Mouse (Mus musculus): ENCODE measurements around the gene Olfr545. TPM values are rescaled to one million over a fixed set of nuclear protein-coding genes. Genes with fewer than 3 reads are reported as not detected.
"Not testable (repeated sequence)": the region's sequence is repeated elsewhere in the genome, so short reads cannot be mapped to it uniquely, and the experiment has no call there.

The Olfr545 gene
- polyA plus RNA-seq, 1 experiment from 2014 or later, result not detected

DNA sequence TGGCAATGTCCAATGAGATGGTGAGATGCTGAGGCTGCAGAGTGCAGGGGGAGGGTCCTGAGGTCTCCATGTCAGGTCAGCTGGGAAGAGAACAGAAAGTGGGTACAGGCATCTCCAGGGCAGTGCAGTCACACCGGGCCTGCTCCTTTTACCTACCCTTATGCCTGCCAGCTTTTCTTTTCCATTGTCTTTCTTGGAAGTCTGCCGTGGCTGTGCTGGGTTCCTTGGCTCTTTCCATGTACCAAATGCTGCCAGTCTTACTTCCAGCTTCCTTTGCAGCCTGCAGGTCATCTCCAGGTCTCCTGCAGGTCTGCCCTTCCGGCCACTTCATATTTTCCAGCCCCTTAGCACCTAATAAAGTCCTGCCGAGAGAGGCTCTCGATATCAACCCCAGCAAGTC, 2.6 kb upstream of the Olfr545 start:
- H3K4me1 ChIP-seq (ENCODE audit: control insufficient read depth in 2 of 2, insufficient read depth in 2 of 2, low read length in 2 of 2), result no peaks in the 10 kb centered on the region
- ATAC-seq (ENCODE audit: insufficient number of reproducible peaks, insufficient read depth, low FRiP score, low read depth), result no peak
- WGBS, result 73% methylated on average over 5 of the region's 5 CpGs
- no peak overlapping the region for H3K9ac ChIP-seq (ENCODE audit: low read length)
- no peak overlapping the region for H3K27ac ChIP-seq (replicated peaks in 1 of 2; ENCODE audit: control insufficient read depth in 1 of 2, insufficient read depth in 1 of 2, low read depth in 2 of 2, low read length in 2 of 2)
- no peak overlapping the region for H3K4me2 ChIP-seq (ENCODE audit: low read length)
- no peaks in the 10 kb centered on the region for H3K36me3 ChIP-seq (ENCODE audit: control insufficient read depth, insufficient read depth, low read length)
- no peak overlapping the region for H3K4me3 ChIP-seq (ENCODE audit: control insufficient read depth in 1 of 2, insufficient read depth in 1 of 2, low read depth in 1 of 2, low read length in 2 of 2)
- H3K9me3 ChIP-seq (ENCODE audit: control insufficient read depth, low read length), result no peaks in the 10 kb centered on the region
- no peaks in the 10 kb centered on the region for H3K27me3 ChIP-seq (ENCODE audit: control insufficient read depth, insufficient read depth, low read length)

DNA sequence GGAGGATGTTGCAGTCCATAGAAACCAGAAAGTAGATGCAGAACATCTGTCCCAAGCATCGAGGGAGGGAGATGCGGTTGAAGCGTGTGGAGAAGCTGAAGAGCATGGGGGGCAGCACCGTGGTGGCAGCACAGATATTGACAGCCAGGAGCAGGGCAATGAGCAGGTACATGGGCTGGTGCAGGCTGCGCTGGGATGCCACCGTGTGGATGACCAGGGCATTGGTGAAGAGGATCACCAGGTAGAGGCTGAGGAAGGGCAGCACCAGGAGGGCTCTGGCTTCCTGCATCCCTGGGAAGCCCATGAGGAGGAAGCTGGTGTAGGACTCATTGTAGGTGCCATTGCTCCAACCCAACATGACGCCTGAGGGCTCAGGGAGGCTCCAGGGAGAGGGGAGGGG, 5.0 kb downstream of the Olfr545 start:
- not testable (repeated sequence) for H3K27ac ChIP-seq (replicated peaks in 1 of 2; ENCODE audit: control insufficient read depth in 1 of 2, insufficient read depth in 1 of 2, low read depth in 2 of 2, low read length in 2 of 2); H3K9me3 ChIP-seq (ENCODE audit: control insufficient read depth, low read length); H3K36me3 ChIP-seq (ENCODE audit: control insufficient read depth, insufficient read depth, low read length); ATAC-seq (ENCODE audit: insufficient number of reproducible peaks, insufficient read depth, low FRiP score, low read depth); H3K27me3 ChIP-seq (ENCODE audit: control insufficient read depth, insufficient read depth, low read length); H3K4me2 ChIP-seq (ENCODE audit: low read length); H3K4me3 ChIP-seq (ENCODE audit: control insufficient read depth in 1 of 2, insufficient read depth in 1 of 2, low read depth in 1 of 2, low read length in 2 of 2); H3K4me1 ChIP-seq (ENCODE audit: control insufficient read depth in 2 of 2, insufficient read depth in 2 of 2, low read length in 2 of 2); H3K9ac ChIP-seq (ENCODE audit: low read length)
- 48% methylated on average over 6 of the region's 7 CpGs for WGBS

- Histone ChIP-seq H3K36me3 (ENCODE audit: control insufficient read depth, insufficient read depth, low read length) (no peaks in the 10 kb centered on the region), H3K9ac (ENCODE audit: low read length) (no peak within 1 kb of the TSS), H3K9me3 (ENCODE audit: control insufficient read depth, low read length) (no peaks in the 10 kb centered on the region), H3K4me1 (ENCODE audit: control insufficient read depth in 2 of 2, insufficient read depth in 2 of 2, low read length in 2 of 2) (peaks cover 3 to 6% of the 10 kb centered on the region in 2 experiments; a peak in 2 of 4 replicates), H3K27ac (replicated peaks in 1 of 2; ENCODE audit: control insufficient read depth in 1 of 2, insufficient read depth in 1 of 2, low read depth in 2 of 2, low read length in 2 of 2) (no peak within 1 kb of the TSS), H3K4me3 (ENCODE audit: control insufficient read depth in 1 of 2, insufficient read depth in 1 of 2, low read depth in 1 of 2, low read length in 2 of 2) (no peak within 1 kb of the TSS), H3K27me3 (ENCODE audit: control insufficient read depth, insufficient read depth, low read length) (no peaks in the 10 kb centered on the region), H3K4me2 (ENCODE audit: low read length) (no peak within 1 kb of the TSS)
- 59% methylated on average over 1 of the region's 1 CpGs for WGBS
- no peak for ATAC-seq (ENCODE audit: insufficient number of reproducible peaks, insufficient read depth, low FRiP score, low read depth)
Observed at GRCm38 (mm10) chr7:102488161-102488560, 11.2 kb downstream of the Olfr545 start, which contains the start of gene Olfr544. TSS of gene Olfr544 (minus strand) at chr7:102488313.

- Histone ChIP-seq H3K4me3 (ENCODE audit: control insufficient read depth in 1 of 2, insufficient read depth in 1 of 2, low read depth in 1 of 2, low read length in 2 of 2) (no peak overlapping the region), H3K36me3 (ENCODE audit: control insufficient read depth, insufficient read depth, low read length) (no peaks in the 10 kb centered on the region), H3K4me2 (ENCODE audit: low read length) (no peak overlapping the region), H3K27me3 (ENCODE audit: control insufficient read depth, insufficient read depth, low read length) (no peaks in the 10 kb centered on the region), H3K9ac (ENCODE audit: low read length) (no peak overlapping the region), H3K27ac (replicated peaks in 1 of 2; ENCODE audit: control insufficient read depth in 1 of 2, insufficient read depth in 1 of 2, low read depth in 2 of 2, low read length in 2 of 2) (no peak overlapping the region), H3K9me3 (ENCODE audit: control insufficient read depth, low read length) (no peaks in the 10 kb centered on the region), H3K4me1 (ENCODE audit: control insufficient read depth in 2 of 2, insufficient read depth in 2 of 2, low read length in 2 of 2) (peaks cover 3 to 6% of the 10 kb centered on the region in 2 experiments; a peak in 2 of 4 replicates)
- no peak for ATAC-seq (ENCODE audit: insufficient number of reproducible peaks, insufficient read depth, low FRiP score, low read depth)
- 14% methylated on average over 1 of the region's 1 CpGs for WGBS
Observed at GRCm38 (mm10) chr7:102486105-102486504, 13.3 kb downstream of the Olfr545 start.

DNA sequence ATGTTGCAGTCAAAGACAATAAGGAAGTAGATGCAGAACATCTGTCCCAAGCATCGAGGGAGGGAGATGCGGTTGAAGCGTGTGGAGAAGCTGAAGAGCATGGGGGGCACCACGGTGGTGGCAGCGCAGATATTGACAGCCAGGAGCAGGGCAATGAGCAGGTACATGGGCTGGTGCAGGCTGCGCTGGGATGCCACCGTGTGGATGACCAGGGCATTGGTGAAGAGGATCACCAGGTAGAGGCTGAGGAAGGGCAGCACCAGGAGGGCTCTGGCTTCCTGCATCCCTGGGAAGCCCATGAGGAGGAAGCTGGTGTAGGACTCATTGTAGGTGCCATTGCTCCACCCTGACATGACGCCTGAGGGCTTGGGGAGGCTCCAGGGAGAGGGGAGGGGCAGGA, 14.6 kb downstream of the Olfr545 start:
- H3K9ac ChIP-seq (ENCODE audit: low read length); H3K27me3 ChIP-seq (ENCODE audit: control insufficient read depth, insufficient read depth, low read length); H3K27ac ChIP-seq (replicated peaks in 1 of 2; ENCODE audit: control insufficient read depth in 1 of 2, insufficient read depth in 1 of 2, low read depth in 2 of 2, low read length in 2 of 2); H3K9me3 ChIP-seq (ENCODE audit: control insufficient read depth, low read length); H3K4me1 ChIP-seq (ENCODE audit: control insufficient read depth in 2 of 2, insufficient read depth in 2 of 2, low read length in 2 of 2); H3K4me2 ChIP-seq (ENCODE audit: low read length); H3K36me3 ChIP-seq (ENCODE audit: control insufficient read depth, insufficient read depth, low read length); ATAC-seq (ENCODE audit: insufficient number of reproducible peaks, insufficient read depth, low FRiP score, low read depth); H3K4me3 ChIP-seq (ENCODE audit: control insufficient read depth in 1 of 2, insufficient read depth in 1 of 2, low read depth in 1 of 2, low read length in 2 of 2): not testable (repeated sequence)
- 66% methylated on average over 7 of the region's 8 CpGs for WGBS

DNA sequence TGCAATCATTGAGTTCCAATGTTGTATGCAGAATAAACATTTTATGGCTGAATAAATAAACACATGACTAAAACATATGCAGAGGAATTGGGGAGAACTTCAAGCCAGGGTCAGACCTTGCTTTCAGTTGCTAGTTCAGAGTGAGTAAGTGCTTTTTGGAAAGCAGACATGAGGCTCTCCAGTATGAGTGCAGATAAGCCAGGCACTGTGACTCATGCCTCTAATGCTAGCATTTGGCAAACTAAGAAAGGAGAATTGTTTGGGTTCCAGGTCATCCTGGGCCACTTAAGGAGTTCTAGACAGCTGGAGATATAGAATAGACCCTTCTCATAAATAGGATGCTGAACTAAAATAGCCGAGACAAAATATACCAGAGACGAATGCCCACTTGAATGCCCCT, 15.7 kb downstream of the Olfr545 start:
- H3K4me3 ChIP-seq (ENCODE audit: control insufficient read depth in 1 of 2, insufficient read depth in 1 of 2, low read depth in 1 of 2, low read length in 2 of 2), result no peak overlapping the region
- no peak overlapping the region for H3K4me2 ChIP-seq (ENCODE audit: low read length)
- no peak for ATAC-seq (ENCODE audit: insufficient number of reproducible peaks, insufficient read depth, low FRiP score, low read depth)
- no peak overlapping the region for H3K27ac ChIP-seq (replicated peaks in 1 of 2; ENCODE audit: control insufficient read depth in 1 of 2, insufficient read depth in 1 of 2, low read depth in 2 of 2, low read length in 2 of 2)
- H3K9me3 ChIP-seq (ENCODE audit: control insufficient read depth, low read length), result no peaks in the 10 kb centered on the region
- H3K27me3 ChIP-seq (ENCODE audit: control insufficient read depth, insufficient read depth, low read length), result no peaks in the 10 kb centered on the region
- no peaks in the 10 kb centered on the region for H3K36me3 ChIP-seq (ENCODE audit: control insufficient read depth, insufficient read depth, low read length)
- peaks cover 12% of the 10 kb centered on the region in 2 experiments for H3K4me1 ChIP-seq (ENCODE audit: control insufficient read depth in 2 of 2, insufficient read depth in 2 of 2, low read length in 2 of 2)
- H3K9ac ChIP-seq (ENCODE audit: low read length), result no peak overlapping the region
- 29% methylated on average over 2 of the region's 2 CpGs for WGBS

DNA sequence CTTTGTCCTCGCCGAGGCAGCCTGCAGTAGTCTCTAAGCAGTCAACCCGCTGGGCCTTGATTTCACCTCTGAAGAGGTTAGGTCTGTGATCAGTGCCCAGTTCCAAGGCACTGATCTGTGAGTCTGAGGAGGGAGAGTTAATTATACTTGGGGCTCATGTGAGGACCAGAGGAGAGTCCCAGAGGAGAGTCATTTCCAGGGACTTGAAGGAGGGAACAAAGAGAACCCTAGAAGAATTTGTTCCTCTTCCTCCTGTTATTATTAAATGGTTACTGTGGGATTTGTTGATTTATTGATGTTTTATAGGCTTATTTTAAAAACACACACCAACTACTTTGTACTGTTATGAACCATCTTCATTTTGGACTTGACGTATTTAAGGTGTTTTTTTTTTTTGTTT, 17.8 kb downstream of the Olfr545 start, which contains the start of gene Olfr543:
Gene Olfr543 (minus strand): TSS at position 101 of the 400 bp plus-strand sequence.
- H3K27ac ChIP-seq (replicated peaks in 1 of 2; ENCODE audit: control insufficient read depth in 1 of 2, insufficient read depth in 1 of 2, low read depth in 2 of 2, low read length in 2 of 2), result no peak within 1 kb of the TSS
- 89% methylated on average over 4 of the region's 4 CpGs for WGBS
- H3K27me3 ChIP-seq (ENCODE audit: control insufficient read depth, insufficient read depth, low read length), result no peaks in the 10 kb centered on the region
- no peak within 1 kb of the TSS for H3K4me2 ChIP-seq (ENCODE audit: low read length)
- no peak within 1 kb of the TSS for H3K9ac ChIP-seq (ENCODE audit: low read length)
- H3K9me3 ChIP-seq (ENCODE audit: control insufficient read depth, low read length), result no peaks in the 10 kb centered on the region
- H3K4me1 ChIP-seq (ENCODE audit: control insufficient read depth in 2 of 2, insufficient read depth in 2 of 2, low read length in 2 of 2), result peaks cover 10 to 12% of the 10 kb centered on the region in 2 experiments
- no peaks in the 10 kb centered on the region for H3K36me3 ChIP-seq (ENCODE audit: control insufficient read depth, insufficient read depth, low read length)
- ATAC-seq (ENCODE audit: insufficient number of reproducible peaks, insufficient read depth, low FRiP score, low read depth), result no peak
- H3K4me3 ChIP-seq (ENCODE audit: control insufficient read depth in 1 of 2, insufficient read depth in 1 of 2, low read depth in 1 of 2, low read length in 2 of 2), result no peak within 1 kb of the TSS

GRCm38 (mm10) chr7:102480821-102481220, 18.6 kb downstream of the Olfr545 start:
- H3K27ac ChIP-seq (replicated peaks in 1 of 2; ENCODE audit: control insufficient read depth in 1 of 2, insufficient read depth in 1 of 2, low read depth in 2 of 2, low read length in 2 of 2), result no peak overlapping the region
- peaks cover 10 to 12% of the 10 kb centered on the region in 2 experiments for H3K4me1 ChIP-seq (ENCODE audit: control insufficient read depth in 2 of 2, insufficient read depth in 2 of 2, low read length in 2 of 2)
- no peak overlapping the region for H3K9ac ChIP-seq (ENCODE audit: low read length)
- no peaks in the 10 kb centered on the region for H3K27me3 ChIP-seq (ENCODE audit: control insufficient read depth, insufficient read depth, low read length)
- no peak overlapping the region for H3K4me2 ChIP-seq (ENCODE audit: low read length)
- H3K9me3 ChIP-seq (ENCODE audit: control insufficient read depth, low read length), result no peaks in the 10 kb centered on the region
- H3K4me3 ChIP-seq (ENCODE audit: control insufficient read depth in 1 of 2, insufficient read depth in 1 of 2, low read depth in 1 of 2, low read length in 2 of 2), result no peak overlapping the region
- WGBS, result 57% methylated on average over 4 of the region's 4 CpGs
- no peak for ATAC-seq (ENCODE audit: insufficient number of reproducible peaks, insufficient read depth, low FRiP score, low read depth)
- no peaks in the 10 kb centered on the region for H3K36me3 ChIP-seq (ENCODE audit: control insufficient read depth, insufficient read depth, low read length)
